Mouse (Mus musculus): ENCODE measurements around the gene Rtraf. TPM values are rescaled to one million over a fixed set of nuclear protein-coding genes. Genes with fewer than 3 reads are reported as not detected.

Rtraf gene
- 135 TPM for polyA plus RNA-seq (2017; shearing (Covaris generic))

GRCm38 (mm10) chr14:19823321-19824142, at the start of gene Rtraf:
TSS of gene Rtraf (minus strand) at chr14:19823824.

Other genes starting within 250 kb of the Rtraf start
- gene Gm2237, start 238.7 kb downstream of the Rtraf start, polyA plus RNA-seq (2017; shearing (Covaris generic)): 7.9 TPM
- not detected for gene Gm5458, start 221.2 kb downstream of the Rtraf start, polyA plus RNA-seq (2017; shearing (Covaris generic))
- 2.7 TPM for gene Nid2, start 72.6 kb downstream of the Rtraf start, polyA plus RNA-seq (2017; shearing (Covaris generic))
- 87.2 TPM for gene Gng2, start 153.8 kb upstream of the Rtraf start, polyA plus RNA-seq (2017; shearing (Covaris generic))

All from activated CD4-positive, CD25-positive, alpha-beta regulatory T cell, adult 9 weeks (primary cell).